Mouse (Mus musculus) heart, embryonic 15.5 days (tissue): ENCODE measurements at regions not wholly inside any gene's neighbourhood (a gene's known extent, or its start where the extent isn't known, plus 50 kb on each side); places are given as distances from the start of the nearest gene placed in this dataset.

Experiments used
- ATAC-seq: fragments of 200-750 bp; cut with Nextera tagmentation; replicated peaks from 2 replicates; pipeline ENCODE4 v1.8.0; 2017; ENCODE audit warnings: low read depth, moderate TSS enrichment; ENCODE audit not compliant: insufficient number of reproducible peaks, insufficient read depth, low FRiP score
- H3K27ac ChIP-seq: fragments of 300-500 bp; sonication (generic); 2 replicates; pipeline ENCODE4 v1.5.1; 2015; ENCODE audit warnings: mild to moderate bottlenecking, inconsistent platforms
- H3K27me3 ChIP-seq: fragments of 300-500 bp; sonication (generic); 2 replicates; pipeline ENCODE4 v1.6.1; 2015; ENCODE audit warnings: inconsistent platforms
- H3K36me3 ChIP-seq: fragments of 300-500 bp; sonication (generic); 2 replicates; pipeline ENCODE4 v1.6.1; 2015; ENCODE audit warnings: mild to moderate bottlenecking, inconsistent platforms
- H3K4me1 ChIP-seq: fragments of 300-500 bp; sonication (generic); replicated peaks from 2 replicates; pipeline ENCODE4 v1.6.1; 2015; ENCODE audit warnings: inconsistent platforms
- H3K4me2 ChIP-seq: fragments of 300-500 bp; sonication (generic); 2 replicates; pipeline ENCODE4 v1.6.1; 2015; ENCODE audit warnings: inconsistent platforms, mild to moderate bottlenecking, moderate library complexity
- H3K4me3 ChIP-seq: fragments of 300-500 bp; sonication (generic); 2 replicates; pipeline ENCODE4 v1.5.1; 2015; ENCODE audit warnings: mild to moderate bottlenecking, inconsistent platforms
- H3K9ac ChIP-seq: fragments of 300-500 bp; sonication (generic); 2 replicates; pipeline ENCODE4 v1.6.1; 2015; ENCODE audit warnings: mild to moderate bottlenecking, inconsistent platforms
- H3K9me3 ChIP-seq: fragments of 300-500 bp; sonication (generic); replicated peaks from 2 replicates; pipeline ENCODE4 v1.6.1; 2016; ENCODE audit warnings: inconsistent platforms
- WGBS: fragments of 180-500 bp; shearing (Covaris S2); methylation state at CpG from one replicate; pipeline ENCODE4 v1.1.7; 2015; ENCODE audit warnings: mixed read lengths; 5-methylcytosine and 5-hydroxymethylcytosine counted together

DNA sequence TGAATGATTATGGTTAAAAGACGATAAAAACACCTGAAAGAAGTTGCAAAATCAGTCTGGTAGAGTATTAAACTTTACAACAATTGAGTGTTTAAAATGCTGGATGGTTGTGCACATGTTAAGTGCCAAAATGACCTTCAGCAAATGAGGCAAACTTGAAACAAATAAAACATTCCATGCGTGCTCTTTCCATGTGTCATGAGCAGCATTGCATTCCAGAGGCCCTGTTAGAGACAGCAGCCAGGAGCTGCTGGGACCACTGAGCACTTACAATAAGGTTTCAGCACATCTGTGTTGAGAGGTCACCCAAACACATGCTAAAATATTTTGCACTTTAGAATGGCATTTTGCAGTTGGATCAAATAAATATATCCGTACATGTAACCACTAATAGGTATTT lies 467.6 kb upstream of the Cenpq start:
- H3K27ac ChIP-seq = no peak overlapping the region
- 53% methylated on average over 3 of the region's 3 CpGs for WGBS

More for the DNA sequence above, 467.6 kb upstream of the Cenpq start:
- Histone ChIP-seq H3K36me3 (no peaks in the 10 kb centered on the region), H3K9ac (no peak overlapping the region), H3K4me1 (no peaks in the 10 kb centered on the region), H3K4me3 (no peak overlapping the region), H3K27me3 (no peaks in the 10 kb centered on the region), H3K9me3 (no peaks in the 10 kb centered on the region), H3K4me2 (no peak overlapping the region)
- ATAC-seq = 0 out of 2 replicates have a peak, but pooled peaks have one; percentile 27
